Mouse (Mus musculus): Measurements from ENCODE around the gene Sipa1l1. TPM values are rescaled to one million over a fixed set of nuclear protein-coding genes. Genes with fewer than 3 reads are reported as not detected.

Gene Sipa1l1
- polyA plus RNA-seq (2012; ENCODE audit: low replicate concordance): 3.6 and 4.6 TPM in 2 replicates

DNA sequence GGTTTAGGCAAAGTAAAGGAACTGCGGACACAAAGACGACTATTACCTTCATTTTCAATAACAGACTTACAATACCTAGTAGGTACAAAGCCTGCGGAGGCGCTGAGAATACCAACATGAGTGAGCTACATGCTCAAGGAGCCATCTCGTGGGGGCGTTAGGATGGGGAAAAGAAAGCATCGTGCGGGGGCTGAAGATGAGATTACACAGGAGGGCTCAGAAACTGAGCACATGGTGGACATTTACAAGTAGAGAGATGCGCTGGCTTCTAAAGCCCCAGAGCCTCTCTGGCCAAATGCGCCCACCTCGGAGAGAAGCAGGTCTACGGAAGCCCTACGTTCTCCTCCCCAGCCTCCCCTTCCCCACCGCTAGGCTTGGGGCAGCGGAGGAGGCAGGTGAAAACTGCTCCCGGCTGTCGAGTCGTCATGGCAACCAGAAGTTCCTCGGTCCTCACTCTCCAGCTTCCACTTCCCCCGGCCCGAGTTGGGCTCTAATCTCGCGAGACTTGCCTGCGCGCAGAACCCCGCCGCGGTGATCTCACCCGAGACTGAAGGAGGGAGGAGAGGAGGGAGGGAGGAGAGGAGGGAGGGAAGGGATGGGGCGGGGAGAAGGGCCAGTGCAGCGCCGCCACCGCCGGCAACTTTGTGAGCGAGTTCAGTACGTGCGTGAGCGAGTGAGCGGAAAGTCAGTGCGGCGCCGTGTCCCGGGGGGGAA, at the start of gene Sipa1l1:
Sipa1l1 (plus strand) TSS at position 501 of the 714 bp plus-strand sequence.

All from leukemia stem cell, adult 10-12 weeks (primary cell).